Mouse (Mus musculus): ENCODE measurements around the gene Pias3. TPM values are rescaled to one million over a fixed set of nuclear protein-coding genes. Genes with fewer than 3 reads are reported as not detected.
"Not testable (repeated sequence)": the region's sequence is repeated elsewhere in the genome, so short reads cannot be mapped to it uniquely, and the experiment has no call there.

The Pias3 gene
- total RNA-seq, 2 experiments from 2014 or later, result 23.7 to 24.6 TPM

DNA sequence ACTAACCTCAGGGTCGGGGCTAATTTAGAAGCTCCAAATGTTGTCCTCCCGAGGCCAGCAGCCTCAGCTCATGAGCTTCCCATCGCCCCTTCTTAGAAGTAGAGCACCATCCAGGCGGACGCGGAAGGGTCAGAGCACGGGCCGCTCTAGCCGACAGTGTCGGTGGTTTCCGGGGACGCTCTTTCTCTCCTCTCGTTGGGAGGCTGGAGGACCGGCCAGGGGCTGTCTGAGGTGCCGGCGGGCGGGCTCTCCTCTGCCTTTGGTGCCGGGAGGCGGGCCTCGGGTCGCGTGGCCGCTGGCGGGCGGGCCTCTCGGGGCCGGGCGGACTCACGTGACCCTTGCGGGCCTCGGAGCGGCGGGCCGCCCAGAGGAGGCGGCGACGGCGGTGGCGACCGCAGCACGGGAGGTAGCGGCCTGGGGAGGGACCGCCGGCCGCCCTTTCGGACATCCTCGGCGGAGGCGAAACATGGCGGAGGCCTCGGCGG, 31.2 kb downstream of the Pias3 start, which contains the start of the genes Polr3c and Rnf115:
TSS of gene Polr3c (minus strand) at position 286 of the 485 bp plus-strand sequence.
TSS of gene Rnf115 (plus strand) at position 322 of the 485 bp plus-strand sequence.
- intact Hi-C loops (cut with DNase I), result no loop called here

DNA sequence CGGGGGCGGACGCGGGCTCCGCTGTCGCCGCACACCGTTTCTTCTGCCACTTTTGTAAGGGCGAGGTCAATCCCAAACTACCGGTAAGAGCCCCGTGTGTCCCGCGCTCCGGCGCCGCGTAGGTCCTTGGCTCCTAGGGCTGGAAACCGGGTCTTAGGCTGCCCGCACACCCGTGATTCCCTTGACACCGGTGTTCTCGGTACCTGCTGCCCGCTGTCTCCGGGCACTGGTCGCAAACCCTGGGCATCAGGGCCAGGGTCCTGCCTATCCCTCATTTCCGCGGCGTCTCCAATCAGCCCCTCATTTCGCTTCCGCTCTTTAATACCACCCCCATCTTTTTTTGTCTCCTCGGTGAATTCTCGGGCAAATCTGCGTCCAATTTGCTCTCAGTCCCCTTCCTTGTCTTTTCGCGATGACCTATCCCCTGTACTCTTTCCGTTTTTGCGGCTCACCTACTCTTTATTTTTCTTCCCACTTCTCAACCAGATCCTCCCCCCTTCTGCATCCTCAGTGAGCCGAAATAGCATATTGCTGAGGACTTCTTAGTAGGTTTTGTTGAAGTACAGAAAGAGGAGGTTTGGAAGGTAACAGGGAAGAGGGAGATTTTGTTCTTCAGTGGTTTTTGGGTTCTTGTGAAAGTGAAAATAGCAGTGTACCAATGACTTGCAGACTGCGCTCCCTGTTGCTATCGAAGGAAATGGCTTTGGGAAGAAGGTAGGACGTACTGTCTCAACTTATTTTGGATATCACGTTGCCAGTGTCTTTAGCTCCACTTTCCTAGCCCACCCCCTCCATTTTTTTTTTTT, 31.8 kb downstream of the Pias3 start:
- DNase-seq, result no peak
- intact Hi-C loops (cut with DNase I), result no loop called here

More for the DNA sequence above, 31.2 kb downstream of the Pias3 start, which contains the start of the genes Polr3c and Rnf115:
- DNase-seq, result peak; percentile 96 to 98

DNA sequence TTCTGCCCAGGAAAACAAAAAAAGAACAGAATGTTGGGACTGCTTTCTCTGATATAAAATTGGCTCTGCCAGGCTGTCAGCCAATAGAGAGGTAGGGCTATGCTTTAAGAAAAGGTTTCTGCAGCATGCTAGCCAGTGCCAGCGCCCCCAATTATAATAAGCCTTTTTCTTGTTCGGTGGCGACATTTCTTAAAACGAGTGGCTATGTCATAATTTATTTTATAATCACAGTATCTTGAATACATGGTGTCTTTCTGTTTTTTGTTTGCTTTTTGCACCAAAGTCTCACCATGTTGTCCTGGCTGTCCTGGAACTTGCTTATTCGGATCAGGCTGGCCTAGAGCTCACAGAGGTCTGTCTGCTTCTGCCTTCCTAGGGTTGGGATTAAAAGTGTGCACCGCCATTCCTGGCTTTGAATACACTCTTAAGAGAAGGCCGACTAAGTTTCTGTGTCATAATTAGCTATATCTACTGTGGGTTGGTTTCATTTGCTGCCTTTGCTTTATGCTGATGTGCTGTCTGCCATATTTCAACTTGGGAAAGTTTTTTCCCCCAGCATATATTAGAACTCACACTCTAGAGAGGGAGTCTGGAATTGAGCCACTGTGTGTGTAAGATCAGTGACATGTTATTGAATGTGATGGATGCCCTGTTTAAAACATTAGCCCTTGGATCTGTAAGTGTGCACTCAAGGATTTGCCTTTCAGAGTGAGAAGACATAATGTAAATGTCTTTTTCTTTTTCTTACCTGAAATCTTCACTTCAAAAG, 32.6 kb downstream of the Pias3 start:
- intact Hi-C loops (cut with DNase I), result no loop called here
- DNase-seq, result no peak

DNA sequence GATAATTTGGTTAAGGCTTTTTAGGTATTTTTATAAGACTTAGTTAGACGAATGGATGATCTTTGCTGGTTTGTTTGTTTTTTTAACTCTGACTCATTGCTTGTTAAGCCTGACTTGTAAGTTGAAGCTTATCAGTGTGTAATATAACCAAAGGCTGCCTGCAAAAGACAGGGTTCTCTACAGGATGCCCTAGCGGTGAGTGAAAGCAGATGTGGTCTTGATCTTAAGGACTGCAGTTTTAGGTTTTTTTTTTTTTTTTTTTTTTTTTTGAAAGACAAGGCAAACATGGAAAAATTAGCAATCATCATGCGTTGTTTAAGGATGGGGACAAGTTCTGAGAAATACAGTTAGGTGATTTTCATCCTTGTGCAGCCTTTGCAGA, 33.2 kb downstream of the Pias3 start:
- intact Hi-C loops (cut with DNase I), result no loop called here
- no peak for DNase-seq

DNA sequence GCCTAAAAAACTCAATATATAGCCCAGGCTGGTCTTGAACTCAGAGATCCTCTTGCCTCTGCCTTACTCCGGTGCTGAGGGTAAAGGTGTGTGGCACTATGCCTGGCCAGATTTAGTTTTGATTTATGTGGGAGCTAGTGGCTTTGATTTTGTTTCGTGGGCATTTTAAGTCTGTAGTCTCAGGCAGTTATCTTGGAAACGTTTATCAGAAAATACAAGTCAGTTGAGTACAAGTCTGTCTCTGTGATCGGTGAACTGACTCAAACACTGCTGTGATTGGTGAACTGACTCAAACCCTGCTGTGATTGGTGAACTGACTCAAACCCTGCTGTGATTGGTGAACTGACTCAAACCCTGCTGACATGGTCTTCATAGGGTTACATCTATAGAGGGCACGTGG, 34.6 kb downstream of the Pias3 start:
- intact Hi-C loops (cut with DNase I), result no loop called here
- DNase-seq, result no peak

DNA sequence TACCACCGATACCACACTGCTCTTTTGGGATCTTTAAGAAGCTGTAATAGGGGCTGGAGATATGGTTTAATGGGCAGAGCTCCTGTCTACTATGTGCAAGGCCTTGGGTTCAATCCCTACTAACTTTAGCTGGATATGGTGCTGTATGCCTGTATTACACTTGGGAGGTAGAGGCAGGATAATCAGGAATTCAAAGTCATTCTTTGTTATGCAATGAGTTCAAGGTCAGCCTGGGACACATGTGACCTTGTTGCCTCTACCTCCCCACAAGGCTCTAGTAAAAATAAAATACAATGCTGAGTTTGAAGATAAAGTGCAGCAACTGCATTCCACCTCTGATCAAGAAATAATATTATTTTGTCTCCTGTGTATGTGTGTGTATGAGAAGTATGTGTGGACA, 37.8 kb downstream of the Pias3 start:
- intact Hi-C loops (cut with DNase I), result no loop called here

DNA sequence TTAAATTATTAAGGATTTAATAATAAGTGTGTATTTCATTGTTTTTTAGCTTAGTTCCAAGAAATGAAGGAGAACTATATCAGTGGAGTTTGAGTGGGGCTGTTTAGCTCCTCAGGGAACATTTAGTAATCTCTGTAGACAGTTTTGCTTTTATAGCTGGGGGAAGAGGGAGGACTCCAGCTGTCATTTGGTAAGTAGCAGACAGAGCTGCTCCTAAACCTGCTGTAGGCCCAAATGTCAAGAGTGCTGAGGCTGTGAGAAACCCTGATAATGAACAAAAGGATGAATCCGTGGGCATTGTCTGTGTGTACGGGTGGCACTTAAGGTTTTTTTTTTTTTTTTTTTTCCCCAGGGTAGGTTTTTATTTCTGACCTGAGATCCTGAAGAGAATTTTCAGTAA, 39.0 kb downstream of the Pias3 start:
- DNase-seq, result no peak
- intact Hi-C loops (cut with DNase I), result no loop called here

More for the DNA sequence above, 37.8 kb downstream of the Pias3 start:
- DNase-seq, result no peak

DNA sequence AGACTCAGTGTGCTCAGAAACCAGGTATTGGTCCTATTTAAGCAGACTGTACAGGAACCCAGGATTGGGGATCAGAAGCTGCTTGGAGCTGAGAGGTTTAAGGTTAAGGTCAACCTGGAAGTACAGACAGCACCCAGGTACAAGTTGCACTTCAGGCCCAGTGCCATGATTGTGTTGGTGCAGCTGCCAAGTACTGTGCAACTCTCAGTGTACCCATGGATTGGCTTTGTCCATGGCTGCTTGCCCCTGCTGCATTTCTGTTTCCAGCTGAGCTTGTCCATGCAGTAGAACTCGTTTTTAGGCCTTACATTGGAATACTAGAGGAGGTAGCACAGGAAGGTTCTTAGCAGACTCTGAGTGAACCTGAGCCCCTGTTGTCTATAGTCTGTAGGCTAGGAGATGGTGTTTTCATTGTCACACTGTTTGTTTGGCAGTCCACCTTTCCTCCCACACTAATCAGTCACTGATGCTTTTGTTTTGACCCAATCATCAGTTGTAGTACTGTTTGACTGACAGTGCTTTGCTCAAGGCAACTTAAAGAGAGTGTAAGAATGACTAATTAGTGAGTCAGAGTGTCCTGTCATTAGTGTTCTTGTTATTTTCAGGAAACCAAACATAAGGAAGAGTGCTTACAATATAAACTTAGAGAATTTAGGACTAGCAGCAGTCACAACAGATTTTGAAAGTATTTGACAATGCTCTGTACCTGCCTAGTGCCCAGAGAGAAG, 41.0 kb downstream of the Pias3 start:
- no peak for DNase-seq
- intact Hi-C loops (cut with DNase I), result no loop called here

DNA sequence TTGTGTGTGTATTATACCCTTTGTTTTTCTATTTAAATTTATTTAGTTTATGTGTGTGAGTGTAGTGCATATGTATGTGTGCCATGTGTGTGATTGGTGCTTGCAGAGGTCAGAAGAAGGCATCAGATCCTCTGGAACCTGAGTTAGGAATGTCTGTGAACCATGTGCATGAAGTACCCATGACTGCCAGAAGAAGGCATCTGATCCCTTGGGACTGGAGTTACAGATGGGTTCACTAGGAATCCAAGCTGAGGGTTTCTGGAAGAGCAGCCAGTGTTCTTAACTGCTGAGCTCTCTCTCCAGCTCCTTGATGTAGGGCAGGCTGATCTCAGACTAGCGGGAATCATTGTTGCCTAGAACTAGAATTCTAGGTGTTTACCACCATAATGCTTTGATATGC, 41.8 kb downstream of the Pias3 start:
- no peak for DNase-seq
- intact Hi-C loops (cut with DNase I), result no loop called here

DNA sequence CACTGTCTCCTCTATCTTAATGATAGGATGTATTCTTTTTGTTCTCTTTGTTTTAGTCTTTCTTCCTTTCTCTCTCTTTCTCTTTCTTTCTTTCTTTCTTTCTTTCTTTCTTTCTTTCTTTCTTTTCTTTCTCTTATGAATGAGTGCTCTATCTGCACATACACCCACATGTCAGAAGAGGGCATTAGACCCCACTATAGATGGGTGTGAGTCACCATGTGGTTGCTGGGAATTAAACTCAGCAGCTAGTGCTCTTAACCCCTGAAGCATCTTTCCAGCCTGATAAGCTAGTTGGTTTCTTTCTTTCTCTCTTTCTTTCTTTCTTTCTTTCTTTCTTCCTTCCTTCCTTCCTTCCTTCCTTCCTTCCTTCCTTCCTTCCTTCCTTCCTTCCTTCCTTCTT, 44.1 kb downstream of the Pias3 start:
- intact Hi-C loops (cut with DNase I), result not testable (repeated sequence)

DNA sequence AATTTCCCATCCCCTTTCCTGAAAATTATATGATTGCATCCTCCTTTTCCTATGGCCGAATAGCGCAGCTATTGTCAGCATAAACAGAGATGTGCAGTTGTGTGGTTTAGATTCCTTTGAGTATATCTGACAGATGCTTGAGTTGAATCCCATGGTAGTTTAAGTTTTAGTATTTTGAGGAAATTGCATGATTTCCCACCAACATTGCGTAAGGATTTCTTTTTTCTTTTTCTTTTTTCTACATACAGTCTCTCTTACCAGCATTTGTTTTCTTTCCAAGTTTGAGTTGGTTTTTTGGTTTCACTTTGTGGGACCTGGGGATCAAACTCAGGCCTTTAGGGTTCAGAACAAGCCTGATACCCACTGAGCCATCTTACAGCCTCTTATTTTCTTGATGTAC, 48.2 kb downstream of the Pias3 start:
- DNase-seq, result no peak
- intact Hi-C loops (cut with DNase I), result no loop called here

More for the DNA sequence above, 44.1 kb downstream of the Pias3 start:
- DNase-seq, result not testable (repeated sequence)

DNA sequence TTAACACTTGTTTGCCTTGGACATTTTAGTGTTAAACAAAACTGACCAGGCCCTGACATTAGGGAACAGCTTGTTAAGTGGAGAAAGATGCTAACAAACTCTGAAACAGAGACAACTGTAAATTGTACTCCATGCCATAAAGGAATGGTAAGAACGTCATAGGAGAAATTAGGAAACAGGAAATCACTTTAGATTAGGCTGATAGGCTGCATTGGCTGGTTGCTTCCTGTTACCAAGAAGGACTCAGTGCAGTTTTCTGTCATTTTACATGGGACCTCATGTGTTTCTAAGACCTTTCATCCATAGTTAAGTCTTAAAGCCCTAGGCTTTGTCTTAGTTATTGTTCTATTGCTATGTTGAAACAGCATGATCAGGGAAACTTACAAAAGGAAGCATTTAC, 50.6 kb downstream of the Pias3 start:
- intact Hi-C loops (cut with DNase I), result no loop called here
- no peak for DNase-seq

Other genes starting within 250 kb of the Pias3 start
- not detected for gene BC107364, start 244.1 kb upstream of the Pias3 start, total RNA-seq (2021)
- gene Hfe2, start 171.2 kb upstream of the Pias3 start, total RNA-seq (2021), result 100 to 1,000 TPM; 149 to 172 TPM
- 1,000 to 10,000 TPM in 1 of 2 experiments, 100 to 1,000 TPM in 1; 618 to 1,152 TPM for gene Txnip, start 138.4 kb upstream of the Pias3 start, total RNA-seq (2021)
- gene Gm16253, start 119.4 kb upstream of the Pias3 start, total RNA-seq (2021), result 1 to 10 TPM; 4.9 to 5.3 TPM
- 10 to 100 TPM; 24.3 to 30.9 TPM for gene Polr3gl, start 102.2 kb upstream of the Pias3 start, total RNA-seq (2021)
- gene Ankrd34a, start 99.7 kb upstream of the Pias3 start, total RNA-seq (2021), result 1 to 10 TPM; 2.0 to 5.5 TPM
- 10 to 100 TPM; 40.1 to 54.6 TPM for gene Lix1l, start 95.2 kb upstream of the Pias3 start, total RNA-seq (2021)
- gene Rbm8a, start 66.5 kb upstream of the Pias3 start, total RNA-seq (2021), result 10 to 100 TPM; 47.9 to 55.9 TPM
- gene Pex11b, start 61.0 kb upstream of the Pias3 start, total RNA-seq (2021), result 10 to 100 TPM; 30.3 to 35.3 TPM
- gene Gm42957, start 60.9 kb upstream of the Pias3 start, total RNA-seq (2021), result under 1 TPM in 1 of 2 experiments, not detected in 1; 0.20 TPM
- gene Itga10, start 50.8 kb upstream of the Pias3 start, total RNA-seq (2021), result 1 to 10 TPM in 1 of 2 experiments, under 1 TPM in 1; 0.60 to 1.5 TPM
- gene Ankrd35, start 26.3 kb upstream of the Pias3 start, total RNA-seq (2021), result under 1 TPM; 0.55 to 0.60 TPM
- gene Nudt17, start 12.2 kb downstream of the Pias3 start, total RNA-seq (2021), result 1 to 10 TPM; 2.5 to 3.3 TPM
- 10 to 100 TPM; 22.2 to 26.1 TPM for gene Polr3c, start 31.2 kb downstream of the Pias3 start, total RNA-seq (2021)
- gene Rnf115, start 31.3 kb downstream of the Pias3 start, total RNA-seq (2021), result 10 to 100 TPM; 25.5 to 27.0 TPM
- gene Pdzk1, start 132.9 kb downstream of the Pias3 start, total RNA-seq (2021), result under 1 TPM; 0.17 to 0.31 TPM
- not detected for gene Cd160, start 133.0 kb downstream of the Pias3 start, total RNA-seq (2021)
- 10 to 100 TPM; 22.9 to 24.2 TPM for gene Gja5, start 208.3 kb downstream of the Pias3 start, total RNA-seq (2021)
- gene Gpr89, start 209.0 kb downstream of the Pias3 start, total RNA-seq (2021), result 10 to 100 TPM; 20.5 to 23.8 TPM
- not detected for gene Gja8, start 229.6 kb downstream of the Pias3 start, total RNA-seq (2021)